Mouse (Mus musculus): Measurements from ENCODE around the gene A930017K11Rik. TPM values are rescaled to one million over a fixed set of nuclear protein-coding genes. Genes with fewer than 3 reads are reported as not detected.

The A930017K11Rik gene
- polyA plus RNA-seq, 1 experiment, result 0.25 TPM

DNA sequence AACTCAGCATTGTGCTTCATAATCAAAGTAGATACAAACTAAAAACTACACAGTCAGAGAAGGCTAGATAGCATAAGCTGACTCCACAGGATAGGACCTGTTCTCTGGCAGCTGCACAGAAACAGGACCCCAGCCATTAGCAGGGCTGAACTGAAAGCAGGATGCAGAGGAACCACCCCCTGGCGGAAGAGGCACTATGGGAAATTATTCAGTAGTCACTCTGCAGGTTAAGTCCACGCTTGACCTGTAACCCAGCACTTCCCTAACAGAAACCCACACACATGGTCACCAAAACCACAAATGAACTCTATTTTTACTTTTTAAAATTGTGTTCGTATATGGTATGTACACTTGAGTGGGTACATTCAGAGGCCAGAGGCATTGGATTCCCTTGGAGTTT is 49.3 kb downstream of the A930017K11Rik start:
- H3K4me1 ChIP-seq (ENCODE audit: control insufficient read depth), result peaks cover 6% of the 10 kb centered on the region
- no peaks in the 10 kb centered on the region for H3K27me3 ChIP-seq (ENCODE audit: control insufficient read depth)
- H3K4me3 ChIP-seq (replicated peaks), result no peak overlapping the region
- H3K9me3 ChIP-seq (ENCODE audit: control insufficient read depth, low read length), result no peaks in the 10 kb centered on the region; the same call in 1 of the 2 replicates
- H3K36me3 ChIP-seq (ENCODE audit: control insufficient read depth), result peaks cover 16% of the 10 kb centered on the region
- TF ChIP-seq TAL1 (IDR thresholded peaks at IDR 0.05; ENCODE audit: low read length) (no peak), GATA1 (IDR thresholded peaks at IDR 0.05; ENCODE audit: low read length) (no peak)

DNA sequence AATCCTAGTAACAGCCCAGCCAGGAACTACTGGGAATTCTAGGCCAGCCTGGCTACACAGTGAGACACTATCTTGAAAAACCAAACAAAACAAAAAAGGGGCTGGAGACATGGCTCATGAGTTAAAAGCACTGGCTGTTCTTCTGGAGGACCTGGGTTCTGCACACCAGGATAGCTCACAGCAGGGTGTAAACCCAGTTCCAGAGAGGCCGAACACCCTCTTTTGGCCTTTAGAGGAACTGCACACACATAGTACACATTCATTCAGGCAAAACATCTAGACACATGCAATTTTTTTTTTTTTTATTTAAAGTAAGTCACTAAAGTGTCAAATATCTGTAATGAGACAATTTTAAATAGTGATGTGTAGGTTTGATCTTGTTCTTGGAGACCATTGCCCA is 52.2 kb downstream of the A930017K11Rik start:
- Histone ChIP-seq H3K4me3 (replicated peaks) (no peak overlapping the region), H3K4me1 (ENCODE audit: control insufficient read depth) (peaks cover 6% of the 10 kb centered on the region), H3K9me3 (ENCODE audit: control insufficient read depth, low read length) (no peaks in the 10 kb centered on the region; the same call in 1 of the 2 replicates), H3K36me3 (ENCODE audit: control insufficient read depth) (peaks cover 12% of the 10 kb centered on the region), H3K27me3 (ENCODE audit: control insufficient read depth) (no peaks in the 10 kb centered on the region)
- TF ChIP-seq TAL1 (IDR thresholded peaks at IDR 0.05; ENCODE audit: low read length) (no peak), GATA1 (IDR thresholded peaks at IDR 0.05; ENCODE audit: low read length) (no peak)

Other genes with a start within 250 kb of the A930017K11Rik start
- gene Gng13, start 235.4 kb downstream of the A930017K11Rik start, polyA plus RNA-seq (2012), result not detected in 2 replicates
- 15.6 and 20.0 TPM in 2 replicates for gene Chtf18, start 225.1 kb downstream of the A930017K11Rik start, polyA plus RNA-seq (2012)
- gene Rpusd1, start 224.9 kb downstream of the A930017K11Rik start, polyA plus RNA-seq (2012), result 3.2 and 4.0 TPM in 2 replicates
- not detected in 2 replicates for gene Mslnl, start 216.5 kb downstream of the A930017K11Rik start, polyA plus RNA-seq (2012)
- gene Msln, start 198.2 kb downstream of the A930017K11Rik start, polyA plus RNA-seq (2012), result not detected in 2 replicates
- 2.0 TPM in 2 replicates for gene Narfl, start 178.8 kb downstream of the A930017K11Rik start, polyA plus RNA-seq (2012)
- gene Haghl, start 166.9 kb downstream of the A930017K11Rik start, polyA plus RNA-seq (2012), result 0.46 and 0.59 TPM in 2 replicates
- gene Ccdc78, start 166.0 kb downstream of the A930017K11Rik start, polyA plus RNA-seq (2012), result not detected in 2 replicates
- 2.8 and 3.7 TPM in 2 replicates for gene Fam173a, start 159.7 kb downstream of the A930017K11Rik start, polyA plus RNA-seq (2012)
- gene AC134908.4, start 156.9 kb downstream of the A930017K11Rik start, polyA plus RNA-seq (2012), result not detected in 2 replicates
- gene Metrn, start 155.4 kb downstream of the A930017K11Rik start, polyA plus RNA-seq (2012), result 7.2 and 7.4 TPM in 2 replicates
- gene Fbxl16, start 143.5 kb downstream of the A930017K11Rik start, polyA plus RNA-seq (2012), result not detected in 2 replicates
- gene Wdr24, start 128.9 kb downstream of the A930017K11Rik start, polyA plus RNA-seq (2012), result 0.32 and 0.68 TPM in 2 replicates
- gene Jmjd8, start 123.7 kb downstream of the A930017K11Rik start, polyA plus RNA-seq (2012), result 0.31 and 0.65 TPM in 2 replicates
- gene Stub1, start 119.2 kb downstream of the A930017K11Rik start, polyA plus RNA-seq (2012), result 10.1 and 10.6 TPM in 2 replicates
- 0.22 and 0.54 TPM in 2 replicates for gene Rhbdl1, start 115.3 kb downstream of the A930017K11Rik start, polyA plus RNA-seq (2012)
- 0.68 and 1.1 TPM in 2 replicates for gene Gm20683, start 110.8 kb downstream of the A930017K11Rik start, polyA plus RNA-seq (2012)
- 17.7 and 19.8 TPM in 2 replicates for gene Rhot2, start 107.7 kb downstream of the A930017K11Rik start, polyA plus RNA-seq (2012)
- 1.9 and 3.6 TPM in 2 replicates for gene Wdr90, start 91.1 kb downstream of the A930017K11Rik start, polyA plus RNA-seq (2012)
- 3.7 and 4.0 TPM in 2 replicates for gene Mcrip2, start 83.8 kb downstream of the A930017K11Rik start, polyA plus RNA-seq (2012)
- gene Mettl26, start 77.5 kb downstream of the A930017K11Rik start, polyA plus RNA-seq (2012), result 6.4 and 8.3 TPM in 2 replicates
- 0.17 and 0.18 TPM in 2 replicates for gene Wfikkn1, start 71.7 kb downstream of the A930017K11Rik start, polyA plus RNA-seq (2012)
- gene Rab40c, start 32.8 kb downstream of the A930017K11Rik start, polyA plus RNA-seq (2012), result 0.68 and 1.0 TPM in 2 replicates
- gene Pigq, start 7.6 kb downstream of the A930017K11Rik start, polyA plus RNA-seq (2012), result 164 and 218 TPM in 2 replicates
- 2.9 and 3.4 TPM in 2 replicates for gene Nhlrc4, start 7.6 kb downstream of the A930017K11Rik start, polyA plus RNA-seq (2012)
- 6.2 and 6.3 TPM in 2 replicates for gene Capn15, start 33.2 kb upstream of the A930017K11Rik start, polyA plus RNA-seq (2012)
- gene Rab11fip3, start 117.0 kb upstream of the A930017K11Rik start, polyA plus RNA-seq (2012), result 0.23 and 0.36 TPM in 2 replicates
- 0.02 TPM in 1 of 2 replicates, not detected in the other for gene Decr2, start 137.8 kb upstream of the A930017K11Rik start, polyA plus RNA-seq (2012)
- 5.5 and 9.0 TPM in 2 replicates for gene Nme4, start 143.0 kb upstream of the A930017K11Rik start, polyA plus RNA-seq (2012)
- gene Tmem8, start 160.7 kb upstream of the A930017K11Rik start, polyA plus RNA-seq (2012), result 0.21 and 0.31 TPM in 2 replicates
- 28.4 and 31.6 TPM in 2 replicates for gene Mrpl28, start 170.9 kb upstream of the A930017K11Rik start, polyA plus RNA-seq (2012)
- gene Axin1, start 186.1 kb upstream of the A930017K11Rik start, polyA plus RNA-seq (2012), result 3.2 and 3.3 TPM in 2 replicates
- 25.5 and 26.9 TPM in 2 replicates for gene Pdia2, start 246.5 kb upstream of the A930017K11Rik start, polyA plus RNA-seq (2012)

All from erythroblast, embryonic 14.5 days (primary cell).